Mouse (Mus musculus) kidney, postnatal 10 days (tissue): ENCODE data around the gene Aox3.

ENCODE experiments used
- DNase-seq: peaks from one replicate; pipeline ENCODE4 v3.0.0; 2021; ENCODE audit warnings: mixed read lengths

Aox3 gene

GRCm38 (mm10) chr1:58110241-58110640, 2.7 kb upstream of the Aox3 start:
- no peak for DNase-seq

- no peak for DNase-seq
These were observed 1.6 kb upstream of the Aox3 start for GRCm38 (mm10) chr1:58111315-58111714.

- DNase-seq = no peak
These were observed 511 bp downstream of the Aox3 start for GRCm38 (mm10) chr1:58113441-58113840.

- DNase-seq = no peak
These were observed 1.2 kb downstream of the Aox3 start for GRCm38 (mm10) chr1:58114021-58114560.

- DNase-seq = no peak
These were observed 1.9 kb downstream of the Aox3 start for GRCm38 (mm10) chr1:58114666-58115375.

- no peak for DNase-seq
These were observed 5.3 kb downstream of the Aox3 start for GRCm38 (mm10) chr1:58118231-58118630.

- DNase-seq = no peak
These were observed 12.0 kb downstream of the Aox3 start for GRCm38 (mm10) chr1:58124901-58125300.

- DNase-seq = no peak
These were observed 25.0 kb downstream of the Aox3 start for GRCm38 (mm10) chr1:58137891-58138290.

- DNase-seq = no peak
These were observed 26.1 kb downstream of the Aox3 start for GRCm38 (mm10) chr1:58138986-58139385.

GRCm38 (mm10) chr1:58140607-58141006, 27.7 kb downstream of the Aox3 start:
- no peak for DNase-seq

- peak; percentile 58 for DNase-seq
These were observed 31.6 kb downstream of the Aox3 start for GRCm38 (mm10) chr1:58144384-58145069.

- DNase-seq = no peak
These were observed 33.1 kb downstream of the Aox3 start for GRCm38 (mm10) chr1:58146026-58146425.

- no peak for DNase-seq
These were observed 34.8 kb downstream of the Aox3 start for GRCm38 (mm10) chr1:58147776-58148175.

GRCm38 (mm10) chr1:58152247-58152646, 39.3 kb downstream of the Aox3 start:
- no peak for DNase-seq

GRCm38 (mm10) chr1:58156747-58157146, 43.8 kb downstream of the Aox3 start:
- peak; percentile 80 for DNase-seq

GRCm38 (mm10) chr1:58169893-58170292, 57.0 kb downstream of the Aox3 start:
- no peak for DNase-seq

- no peak for DNase-seq
These were observed 75.7 kb downstream of the Aox3 start for GRCm38 (mm10) chr1:58188514-58189175.

GRCm38 (mm10) chr1:58194317-58194716, 81.4 kb downstream of the Aox3 start:
- DNase-seq = no peak

- no peak for DNase-seq
These were observed 82.1 kb downstream of the Aox3 start for GRCm38 (mm10) chr1:58194988-58195387.

- DNase-seq = no peak
These were observed 82.6 kb downstream of the Aox3 start for GRCm38 (mm10) chr1:58195541-58195940.

- no peak for DNase-seq
These were observed 84.1 kb downstream of the Aox3 start for GRCm38 (mm10) chr1:58197023-58197422.

GRCm38 (mm10) chr1:58198386-58198785, 85.5 kb downstream of the Aox3 start:
- DNase-seq = no peak

- DNase-seq = peak; percentile 23
These were observed 97.3 kb downstream of the Aox3 start, which contains the start of gene Aox4 for GRCm38 (mm10) chr1:58210203-58210602. TSS of gene Aox4 (plus strand) at chr1:58210397.

GRCm38 (mm10) chr1:58212805-58213204, 99.9 kb downstream of the Aox3 start:
- DNase-seq = no peak
